Mouse (Mus musculus) stomach, postnatal 0 days (tissue): ENCODE measurements at regions not wholly inside any gene's neighbourhood (a gene's known extent, or its start where the extent isn't known, plus 50 kb on each side); places are given as distances from the start of the nearest gene placed in this dataset.

Experiments
- CTCF ChIP-seq: IDR thresholded peaks from 2 replicates; pipeline ENCODE4 v1.5.1; 2016; ENCODE audit warnings: antibody characterized with exemption, low read depth, mild to moderate bottlenecking, moderate library complexity
- EP300 ChIP-seq: optimal IDR thresholded peaks from 2 replicates; pipeline ENCODE3; 2016; ENCODE audit warnings: antibody characterized with exemption

- TF ChIP-seq CTCF (peak; percentile 62), EP300 (no peak)
Measured at GRCm38 (mm10) chr13:102312096-102312495, 381.3 kb upstream of the Cd180 start.
